Mouse (Mus musculus): ENCODE data around the gene Pgm1. TPM values are rescaled to one million over a fixed set of nuclear protein-coding genes. Genes with fewer than 3 reads are reported as not detected.

Pgm1 gene
- polyA plus RNA-seq, 1 experiment from 2014 or later, result 240 TPM

GRCm38 (mm10) chr4:100012361-100013035 lies 83.3 kb downstream of the Pgm1 start:
- Histone ChIP-seq H3K27ac (no peak overlapping the region), H3K4me1 (replicated peaks) (peaks cover 13% of the 10 kb centered on the region; the same call in 1 of the 2 replicates), H3K4me2 (no peak overlapping the region), H3K9me3 (replicated peaks) (no peaks in the 10 kb centered on the region), H3K9ac (no peak overlapping the region), H3K36me3 (no peaks in the 10 kb centered on the region), H3K27me3 (no peaks in the 10 kb centered on the region), H3K4me3 (no peak overlapping the region)
- ATAC-seq (replicated peaks; ENCODE audit: insufficient number of reproducible peaks, insufficient read depth, low FRiP score, low read depth), result no peak
- 76% methylated on average over 8 of the region's 8 CpGs for WGBS

- Histone ChIP-seq H3K4me3 (no peak overlapping the region), H3K36me3 (no peaks in the 10 kb centered on the region), H3K27me3 (no peaks in the 10 kb centered on the region), H3K9ac (no peak overlapping the region), H3K27ac (no peak overlapping the region), H3K4me1 (replicated peaks) (peaks cover 20% of the 10 kb centered on the region), H3K9me3 (replicated peaks) (no peaks in the 10 kb centered on the region), H3K4me2 (no peak overlapping the region)
- WGBS, result 66% methylated on average over 3 of the region's 3 CpGs
- no peak for ATAC-seq (replicated peaks; ENCODE audit: insufficient number of reproducible peaks, insufficient read depth, low FRiP score, low read depth)
Measured at GRCm38 (mm10) chr4:100027773-100028172, 98.6 kb downstream of the Pgm1 start.

- 11% methylated on average over 3 of the region's 3 CpGs for WGBS
- Histone ChIP-seq H3K4me2 (no peak overlapping the region), H3K9ac (no peak overlapping the region), H3K4me1 (replicated peaks) (peaks cover 20% of the 10 kb centered on the region), H3K9me3 (replicated peaks) (no peaks in the 10 kb centered on the region), H3K27me3 (no peaks in the 10 kb centered on the region), H3K4me3 (no peak overlapping the region), H3K36me3 (no peaks in the 10 kb centered on the region), H3K27ac (no peak overlapping the region; the same call in 1 of the 2 replicates)
- no peak for ATAC-seq (replicated peaks; ENCODE audit: insufficient number of reproducible peaks, insufficient read depth, low FRiP score, low read depth)
Measured at GRCm38 (mm10) chr4:100028641-100029040, 99.4 kb downstream of the Pgm1 start.

GRCm38 (mm10) chr4:100031270-100031669 lies 102.1 kb downstream of the Pgm1 start:
- Histone ChIP-seq H3K36me3 (no peaks in the 10 kb centered on the region), H3K27me3 (no peaks in the 10 kb centered on the region), H3K4me3 (no peak overlapping the region), H3K9me3 (replicated peaks) (no peaks in the 10 kb centered on the region), H3K27ac (peak overlapping the region; percentile 92), H3K4me2 (no peak overlapping the region), H3K9ac (no peak overlapping the region), H3K4me1 (replicated peaks) (peaks cover 20% of the 10 kb centered on the region)
- 20% methylated on average over 6 of the region's 6 CpGs for WGBS
- ATAC-seq (replicated peaks; ENCODE audit: insufficient number of reproducible peaks, insufficient read depth, low FRiP score, low read depth), result peak; percentile 88

- ATAC-seq (replicated peaks; ENCODE audit: insufficient number of reproducible peaks, insufficient read depth, low FRiP score, low read depth), result no peak
- Histone ChIP-seq H3K27ac (peak overlapping the region; percentile 92; the same call in 1 of the 2 replicates), H3K36me3 (no peaks in the 10 kb centered on the region), H3K4me3 (no peak overlapping the region), H3K9me3 (replicated peaks) (no peaks in the 10 kb centered on the region), H3K4me1 (replicated peaks) (peaks cover 21% of the 10 kb centered on the region), H3K27me3 (no peaks in the 10 kb centered on the region), H3K9ac (no peak overlapping the region), H3K4me2 (no peak overlapping the region)
- WGBS, result 90% methylated on average over 7 of the region's 7 CpGs
Measured at GRCm38 (mm10) chr4:100032608-100033007, 103.4 kb downstream of the Pgm1 start.

GRCm38 (mm10) chr4:100033944-100034343 lies 104.7 kb downstream of the Pgm1 start:
- no peaks in the 10 kb centered on the region for H3K36me3 ChIP-seq
- H3K27me3 ChIP-seq, result no peaks in the 10 kb centered on the region
- WGBS, result 75% methylated on average over 4 of the region's 4 CpGs
- no peak overlapping the region for H3K9ac ChIP-seq
- no peaks in the 10 kb centered on the region for H3K9me3 ChIP-seq (replicated peaks)
- H3K4me3 ChIP-seq, result no peak overlapping the region
- H3K4me2 ChIP-seq, result no peak overlapping the region
- peaks cover 25% of the 10 kb centered on the region for H3K4me1 ChIP-seq (replicated peaks)
- ATAC-seq (replicated peaks; ENCODE audit: insufficient number of reproducible peaks, insufficient read depth, low FRiP score, low read depth), result no peak
- no peak overlapping the region for H3K27ac ChIP-seq

GRCm38 (mm10) chr4:100034971-100035370 lies 105.8 kb downstream of the Pgm1 start:
- H3K36me3 ChIP-seq, result no peaks in the 10 kb centered on the region
- H3K4me3 ChIP-seq, result no peak overlapping the region
- WGBS, result 71% methylated on average over 6 of the region's 6 CpGs
- no peaks in the 10 kb centered on the region for H3K27me3 ChIP-seq
- H3K4me1 ChIP-seq (replicated peaks), result peaks cover 25% of the 10 kb centered on the region
- no peaks in the 10 kb centered on the region for H3K9me3 ChIP-seq (replicated peaks)
- no peak overlapping the region for H3K4me2 ChIP-seq
- no peak overlapping the region for H3K9ac ChIP-seq
- no peak for ATAC-seq (replicated peaks; ENCODE audit: insufficient number of reproducible peaks, insufficient read depth, low FRiP score, low read depth)
- no peak overlapping the region for H3K27ac ChIP-seq

- no peaks in the 10 kb centered on the region for H3K27me3 ChIP-seq
- H3K36me3 ChIP-seq, result no peaks in the 10 kb centered on the region
- H3K9me3 ChIP-seq (replicated peaks), result no peaks in the 10 kb centered on the region
- H3K9ac ChIP-seq, result no peak overlapping the region
- peaks cover 18% of the 10 kb centered on the region for H3K4me1 ChIP-seq (replicated peaks)
- H3K4me2 ChIP-seq, result no peak overlapping the region
- no peak for ATAC-seq (replicated peaks; ENCODE audit: insufficient number of reproducible peaks, insufficient read depth, low FRiP score, low read depth)
- 60% methylated on average over 16 of the region's 16 CpGs for WGBS
- no peak overlapping the region for H3K4me3 ChIP-seq
- H3K27ac ChIP-seq, result no peak overlapping the region
Measured at GRCm38 (mm10) chr4:100035919-100036554, 106.8 kb downstream of the Pgm1 start.

Other genes with a start within 250 kb of the Pgm1 start
- gene Alg6, start 213.8 kb upstream of the Pgm1 start, polyA plus RNA-seq (2015; fragmentation: Nextera tagmentation; extraction: Ambion mirVana), result 9.1 and 11.3 TPM in 2 replicates
- gene Efcab7, start 100.2 kb upstream of the Pgm1 start, polyA plus RNA-seq (2015; fragmentation: Nextera tagmentation; extraction: Ambion mirVana), result 5.9 and 8.9 TPM in 2 replicates
- gene Itgb3bp, start 399 bp downstream of the Pgm1 start, polyA plus RNA-seq (2015; fragmentation: Nextera tagmentation; extraction: Ambion mirVana), result 26.9 and 39.2 TPM in 2 replicates
- 12.9 and 15.1 TPM in 2 replicates for gene Ror1, start 166.4 kb downstream of the Pgm1 start, polyA plus RNA-seq (2015; fragmentation: Nextera tagmentation; extraction: Ambion mirVana)